Mouse (Mus musculus): ENCODE data around the gene Gm5294.

Gm5294 gene

GRCm38 (mm10) chr5:138819780-138820179 lies at the start of gene Gm5294:
TSS of gene Gm5294 (plus strand) at chr5:138820080.
- DNase-seq (ENCODE audit: low spot score), result no peak

- no peak for DNase-seq (ENCODE audit: low spot score)
Measured at GRCm38 (mm10) chr5:138775096-138775495, 44.8 kb upstream of the Gm5294 start.

DNA sequence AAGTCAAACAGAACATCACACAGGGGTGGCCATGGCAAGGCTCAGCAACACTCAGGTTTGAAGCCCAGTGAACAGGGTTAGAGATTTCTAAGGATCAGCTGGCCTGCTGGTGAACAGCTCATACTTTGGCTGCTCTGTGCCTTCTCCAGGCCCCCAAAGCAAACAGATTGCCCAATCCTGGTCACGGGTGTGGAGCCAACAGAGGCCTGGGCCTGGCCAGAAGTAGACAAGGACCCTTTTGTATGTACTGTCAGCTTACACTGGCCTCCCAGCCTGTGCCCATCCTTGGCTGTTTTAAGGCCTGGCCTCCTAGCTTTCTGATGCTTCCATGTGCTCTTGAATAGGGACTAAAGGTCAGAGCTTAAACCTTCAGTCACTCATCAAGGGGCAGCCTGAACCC lies 43.5 kb upstream of the Gm5294 start:
- DNase-seq (ENCODE audit: low spot score), result peak; percentile 66

- DNase-seq (ENCODE audit: low spot score), result peak; percentile 58
Measured at GRCm38 (mm10) chr5:138778731-138779463, 41.0 kb upstream of the Gm5294 start.

- no peak for DNase-seq (ENCODE audit: low spot score)
Measured at GRCm38 (mm10) chr5:138779655-138780054, 40.2 kb upstream of the Gm5294 start.

DNA sequence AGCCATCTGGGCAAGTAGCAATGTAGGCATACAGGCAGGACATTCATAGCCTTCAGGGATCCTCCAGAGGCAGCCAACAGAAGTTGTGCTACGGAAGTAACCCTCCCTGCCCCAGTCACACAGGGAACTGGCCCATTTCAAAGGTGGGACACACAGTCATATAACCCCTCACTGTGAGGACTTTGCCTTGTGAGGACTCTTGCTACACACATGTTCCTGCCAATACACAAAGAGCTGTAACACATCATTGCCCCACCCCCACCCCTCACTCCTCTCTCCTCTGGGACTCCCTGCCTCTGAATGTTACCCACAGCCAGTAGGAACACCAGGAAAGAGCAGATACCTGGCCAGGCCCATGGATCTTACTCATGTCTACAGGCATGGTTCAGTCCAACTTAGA lies 37.2 kb upstream of the Gm5294 start:
- no peak for DNase-seq (ENCODE audit: low spot score)

GRCm38 (mm10) chr5:138783181-138783580 lies 36.7 kb upstream of the Gm5294 start:
- no peak for DNase-seq (ENCODE audit: low spot score)

GRCm38 (mm10) chr5:138785986-138786515 lies 33.8 kb upstream of the Gm5294 start:
- no peak for DNase-seq (ENCODE audit: low spot score)

DNA sequence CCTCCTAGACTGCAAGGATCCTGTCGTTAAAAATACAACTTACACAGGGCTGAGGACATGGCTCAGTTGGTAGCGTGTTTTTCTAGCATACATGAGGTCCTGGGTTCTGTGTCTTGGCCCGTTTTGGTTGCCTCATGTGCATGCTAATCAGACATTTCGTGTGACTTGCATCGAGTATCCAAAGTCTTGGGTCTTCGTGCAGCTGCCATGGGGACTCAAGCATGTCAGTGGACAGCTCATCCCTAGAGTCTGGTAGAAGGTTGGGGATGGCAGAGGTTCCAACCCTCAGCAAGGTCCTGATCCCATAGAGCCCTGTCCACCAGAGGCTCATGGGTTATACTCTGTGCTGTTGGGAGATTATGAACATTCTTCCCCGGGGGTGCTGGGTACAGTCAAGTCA lies 32.2 kb upstream of the Gm5294 start:
- DNase-seq (ENCODE audit: low spot score), result no peak

DNA sequence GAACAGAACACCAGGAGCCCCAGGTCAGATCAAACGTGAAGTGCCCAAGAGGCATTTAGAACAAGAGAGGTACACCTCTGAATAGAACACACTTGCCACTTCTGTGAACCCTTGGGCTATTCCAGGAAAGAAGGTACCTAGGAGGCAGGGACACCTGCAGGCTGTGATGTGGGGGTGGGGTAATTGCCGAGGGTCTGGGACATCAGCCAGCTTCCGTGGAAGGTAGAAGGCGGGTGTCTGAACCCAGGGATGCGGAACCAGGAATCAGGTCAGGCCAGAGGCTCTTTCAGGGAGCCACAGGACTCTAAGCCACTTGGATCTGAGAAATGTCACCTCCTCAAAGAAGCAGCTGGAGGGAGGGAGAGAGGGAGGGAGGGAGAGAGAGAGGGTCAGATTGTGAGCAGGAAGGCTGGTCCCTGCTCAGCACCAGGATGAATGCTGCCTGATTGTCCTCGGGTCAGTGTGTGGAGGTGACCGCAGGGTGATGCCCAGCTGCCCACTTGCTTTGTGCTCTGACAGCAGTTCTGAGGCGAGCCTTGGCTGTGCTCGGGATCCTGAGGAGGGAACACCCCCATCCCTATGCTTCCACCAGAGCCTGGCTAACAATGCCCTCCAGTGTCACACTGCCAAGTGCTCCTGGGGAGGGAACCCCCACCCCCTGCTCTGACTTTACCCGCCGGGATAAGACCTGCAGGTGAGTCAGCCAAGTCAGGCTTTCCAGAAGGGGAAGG lies 31.2 kb upstream of the Gm5294 start:
- peak; percentile 23 for DNase-seq (ENCODE audit: low spot score)

GRCm38 (mm10) chr5:138790954-138791480 lies 28.9 kb upstream of the Gm5294 start:
- DNase-seq (ENCODE audit: low spot score), result no peak

DNA sequence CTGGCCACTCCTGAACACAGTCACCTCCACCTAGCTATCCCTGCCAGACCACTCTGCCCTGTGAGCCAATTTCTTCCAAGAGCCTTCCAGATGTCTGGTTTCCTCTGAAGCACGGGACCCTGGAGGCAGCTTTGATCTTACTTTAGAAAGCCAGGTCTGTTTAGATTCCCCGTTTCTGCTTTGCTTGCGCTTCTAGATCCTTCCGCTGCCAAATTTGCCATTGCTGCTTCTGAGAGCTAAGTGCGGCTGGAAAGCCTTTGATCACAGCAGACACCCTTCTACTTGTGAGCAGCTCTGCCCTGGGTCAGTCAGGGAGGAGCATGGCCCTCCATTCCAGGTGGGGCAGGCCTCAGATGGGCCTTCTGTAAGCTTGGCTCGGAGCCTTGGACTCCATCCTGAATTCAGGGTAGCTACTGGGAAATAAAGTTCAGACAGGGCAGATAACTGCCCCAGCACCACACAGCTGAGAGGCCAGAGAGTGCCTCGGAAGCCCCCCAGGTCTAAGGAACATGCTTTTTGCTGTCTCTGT lies 18.2 kb upstream of the Gm5294 start:
- DNase-seq (ENCODE audit: low spot score), result no peak

GRCm38 (mm10) chr5:138804286-138804685 lies 15.6 kb upstream of the Gm5294 start:
- DNase-seq (ENCODE audit: low spot score), result no peak

DNA sequence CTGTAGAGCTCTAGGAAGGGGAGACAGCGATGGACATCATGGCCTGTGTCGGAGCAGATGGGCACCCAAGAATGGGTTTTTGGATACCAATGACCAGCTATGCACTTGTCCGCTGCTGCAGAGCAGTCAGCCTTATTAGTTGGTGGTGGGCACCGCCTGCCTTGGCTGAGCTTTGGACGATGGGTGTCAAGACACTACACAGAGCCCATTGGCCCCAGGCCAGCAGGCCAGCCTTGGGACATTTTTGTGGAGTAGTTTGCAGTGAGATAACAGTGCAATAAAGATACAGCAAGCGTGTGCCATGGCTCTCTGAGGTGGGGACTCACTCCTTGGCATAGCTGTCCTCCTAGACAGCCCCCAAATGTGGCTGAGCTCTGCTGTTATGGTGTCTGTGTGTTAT lies 10.1 kb upstream of the Gm5294 start:
- DNase-seq (ENCODE audit: low spot score), result no peak

DNA sequence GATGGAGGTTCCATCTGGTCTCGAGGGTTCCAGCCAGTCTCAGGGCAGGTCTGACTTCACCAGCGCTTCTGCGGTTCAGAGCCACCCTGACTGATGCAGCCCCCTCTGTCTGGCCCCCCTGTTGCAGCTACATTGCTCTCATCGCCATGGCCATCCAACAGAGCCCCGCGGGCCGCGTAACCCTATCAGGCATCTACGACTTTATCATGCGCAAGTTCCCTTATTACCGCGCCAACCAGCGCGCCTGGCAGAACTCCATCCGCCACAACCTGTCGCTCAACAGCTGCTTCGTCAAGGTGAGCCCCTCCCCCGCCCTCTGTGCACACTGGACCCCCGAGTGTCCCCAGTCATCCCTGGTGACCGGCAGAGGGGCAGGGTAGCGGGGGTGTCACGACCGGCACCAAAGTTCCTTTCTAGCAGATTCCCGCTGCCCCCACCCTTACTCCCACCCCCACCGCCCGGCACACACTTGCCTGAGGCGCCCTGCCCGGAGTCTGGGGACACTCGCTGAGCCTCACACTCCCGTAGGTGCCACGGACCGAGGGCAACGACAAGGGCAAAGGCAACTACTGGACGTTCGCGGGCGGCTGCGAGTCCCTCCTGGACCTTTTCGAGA lies 945 bp downstream of the Gm5294 start:
- no peak for DNase-seq (ENCODE audit: low spot score)

- DNase-seq (ENCODE audit: low spot score), result no peak
Measured at GRCm38 (mm10) chr5:138825090-138825489, 5.2 kb downstream of the Gm5294 start.

- no peak for DNase-seq (ENCODE audit: low spot score)
Measured at GRCm38 (mm10) chr5:138833406-138833805, 13.5 kb downstream of the Gm5294 start.

GRCm38 (mm10) chr5:138834910-138835309 lies 15.0 kb downstream of the Gm5294 start:
- no peak for DNase-seq (ENCODE audit: low spot score)

GRCm38 (mm10) chr5:138840981-138841380 lies 21.1 kb downstream of the Gm5294 start:
- no peak for DNase-seq (ENCODE audit: low spot score)

GRCm38 (mm10) chr5:138843168-138843824 lies 23.4 kb downstream of the Gm5294 start:
- no peak for DNase-seq (ENCODE audit: low spot score)

GRCm38 (mm10) chr5:138846506-138846905 lies 26.6 kb downstream of the Gm5294 start:
- no peak for DNase-seq (ENCODE audit: low spot score)

DNA sequence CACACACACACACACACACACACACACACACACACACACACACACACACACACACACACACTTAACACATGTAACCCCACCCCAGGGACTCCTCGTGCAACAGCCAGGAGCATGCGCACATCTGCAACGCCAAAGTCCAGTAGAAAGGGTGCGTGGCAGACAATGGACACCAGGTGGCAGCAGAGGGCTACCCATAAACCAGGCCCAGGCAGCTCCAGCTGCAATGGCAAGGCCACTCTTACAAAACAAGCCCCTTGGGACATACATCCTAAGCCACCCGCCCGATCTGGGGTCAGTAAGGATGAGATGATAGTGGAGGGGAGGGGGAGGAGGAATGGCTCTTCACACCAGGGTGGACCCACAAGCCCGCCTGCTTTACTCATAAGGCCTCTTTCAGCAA lies 28.2 kb downstream of the Gm5294 start:
- peak; percentile 95 for DNase-seq (ENCODE audit: low spot score)

Data from layer of hippocampus, adult 11-12 months (tissue).